Comparison of ENCODE assay signal across 28 mouse cellular contexts in genomic region chr11:44167724-44168500, GRCm38 (mm10).
DNase-seq lines count a peak whose midpoint lies in the region; ATAC-seq and TF ChIP-seq lines count a peak whose summit lies in the region.
"Had no signal": no experiment of that assay in that cellular context is flagged by ENCODE, and none has a peak within 500 bp of the region (broad histone marks: within the 10 kb centered on the region; RNA-seq: fewer than 3 reads in every experiment).

No protein-coding gene starts in this region.

- no peak for TF ChIP-seq EP300 in heart, adult 2 months (IDR thresholded peaks at IDR 0.05; ENCODE audit: insufficient read depth, low read depth, low read length)

- H3K4me3 ChIP-seq in heart, adult 2 months, result no peak overlapping the region
- H3K4me3 ChIP-seq in liver, adult 2 months (ENCODE audit: insufficient read depth, low read depth, low read length), result no peak overlapping the region
- H3K4me3 ChIP-seq in liver, embryonic 11.5 days (ENCODE audit: low read depth, low read length), result no peak overlapping the region
- H3K4me3 ChIP-seq in forebrain, embryonic 11.5 days (ENCODE audit: low read depth, low read length), result no peak overlapping the region
- H3K4me3 ChIP-seq: embryonic facial prominence, embryonic 13.5 days; forebrain, embryonic 10.5 days; kidney, embryonic 15.5 days; layer of hippocampus, adult 2 months; limb, embryonic 13.5 days; liver, embryonic 13.5 days; midbrain, embryonic 13.5 days; neural tube, embryonic 15.5 days had no signal

- no peak overlapping the region for H3K9ac ChIP-seq in heart, adult 2 months (ENCODE audit: low read depth, low read length)
- H3K9ac ChIP-seq in liver, adult 2 months (ENCODE audit: low read depth, low read length), result no peak overlapping the region
- H3K9ac ChIP-seq in liver, embryonic 11.5 days (ENCODE audit: low read depth, low read length), result no peak overlapping the region
- H3K9ac ChIP-seq in forebrain, embryonic 11.5 days (ENCODE audit: low read length), result no peak overlapping the region
- H3K9ac ChIP-seq: embryonic facial prominence, embryonic 13.5 days; forebrain, postnatal 0 days; hindbrain, embryonic 14.5 days; kidney, embryonic 15.5 days; limb, embryonic 13.5 days; liver, embryonic 13.5 days; midbrain, embryonic 13.5 days; neural tube, embryonic 15.5 days had no signal

- no peak for TF ChIP-seq CTCF in heart, adult 2 months (IDR thresholded peaks at IDR 0.05)
- TF ChIP-seq CTCF in liver, adult 2 months (IDR thresholded peaks at IDR 0.05; ENCODE audit: low read depth, low read length), result no peak

- peak overlapping the region; percentile 31 for H3K27ac ChIP-seq in heart, adult 2 months
- no peak overlapping the region for H3K27ac ChIP-seq in liver, adult 2 months (replicated peaks; ENCODE audit: insufficient read depth, low read depth, low read length)
- no peak overlapping the region for H3K27ac ChIP-seq in liver, embryonic 11.5 days (ENCODE audit: low read depth, low read length)
- H3K27ac ChIP-seq in forebrain, embryonic 11.5 days (ENCODE audit: low read depth, low read length), result no peak overlapping the region
- H3K27ac ChIP-seq: embryonic facial prominence, embryonic 13.5 days; forebrain, embryonic 10.5 days; hindbrain, embryonic 14.5 days; kidney, embryonic 15.5 days; layer of hippocampus, adult 2 months; limb, embryonic 13.5 days; liver, embryonic 13.5 days; macrophage; midbrain, embryonic 13.5 days; neural tube, embryonic 15.5 days had no signal

- WGBS in heart, adult 2 months, result 47% methylated on average over 6 of the region's 6 CpGs
- WGBS in liver, adult 2 months, result 52% methylated on average over 6 of the region's 6 CpGs
- 60% methylated on average over 6 of the region's 6 CpGs for WGBS in liver, embryonic 11.5 days
- 79% methylated on average over 6 of the region's 6 CpGs for WGBS in forebrain, embryonic 11.5 days

- no peaks in the 10 kb centered on the region for H3K36me3 ChIP-seq in heart, adult 2 months (ENCODE audit: control insufficient read depth, insufficient read depth, low read length)
- H3K36me3 ChIP-seq in liver, adult 2 months (ENCODE audit: control insufficient read depth, insufficient read depth, low read length), result no peaks in the 10 kb centered on the region
- H3K36me3 ChIP-seq in liver, embryonic 11.5 days (ENCODE audit: control insufficient read depth, insufficient read depth, low read length), result no peaks in the 10 kb centered on the region
- H3K36me3 ChIP-seq in forebrain, embryonic 11.5 days (ENCODE audit: control insufficient read depth, insufficient read depth, low read length), result no peaks in the 10 kb centered on the region
- H3K36me3 ChIP-seq: embryonic facial prominence, embryonic 13.5 days; forebrain, embryonic 10.5 days; kidney, embryonic 15.5 days; limb, embryonic 13.5 days; liver, embryonic 13.5 days; midbrain, embryonic 13.5 days; neural tube, embryonic 15.5 days had no signal

- H3K4me1 ChIP-seq in heart, adult 2 months (ENCODE audit: control insufficient read depth, insufficient read depth, low read length), result no peaks in the 10 kb centered on the region; the same call in 1 of the 2 replicates
- H3K4me1 ChIP-seq in liver, adult 2 months (ENCODE audit: control insufficient read depth, insufficient read depth, low read length), result peaks cover 4% of the 10 kb centered on the region; the same call in 1 of the 2 replicates
- H3K4me1 ChIP-seq in liver, embryonic 11.5 days (replicated peaks; ENCODE audit: control insufficient read depth, insufficient read depth, low read length), result no peaks in the 10 kb centered on the region
- no peaks in the 10 kb centered on the region for H3K4me1 ChIP-seq in forebrain, embryonic 11.5 days (replicated peaks; ENCODE audit: control insufficient read depth, insufficient read depth, low read length)
- H3K4me1 ChIP-seq: embryonic facial prominence, embryonic 13.5 days; forebrain, embryonic 10.5 days; kidney, embryonic 15.5 days; limb, embryonic 13.5 days; liver, embryonic 13.5 days; midbrain, embryonic 13.5 days; neural tube, embryonic 15.5 days had no signal

- intact Hi-C loops in heart, adult 2 months (cut with DNase I), result loop anchor here (2.0 kb wide), 1 partner anchor 27 kb away; no protein-coding TSS in a partner anchor
- intact Hi-C loops in heart, postnatal 25 days (cut with DNase I), result loop anchor here (2.0 kb wide), 1 partner anchor 75 kb away; no protein-coding TSS in a partner anchor
- intact Hi-C loops in heart, postnatal 36 days (cut with DNase I), result no loop called here

- H3K27me3 ChIP-seq in heart, adult 2 months (ENCODE audit: control insufficient read depth, insufficient read depth, low read length), result no peaks in the 10 kb centered on the region
- no peaks in the 10 kb centered on the region for H3K27me3 ChIP-seq in liver, adult 2 months (ENCODE audit: control insufficient read depth, insufficient read depth, low read length)
- no peaks in the 10 kb centered on the region for H3K27me3 ChIP-seq in liver, embryonic 11.5 days (replicated peaks; ENCODE audit: control insufficient read depth, insufficient read depth, low read length)
- H3K27me3 ChIP-seq in forebrain, embryonic 11.5 days (ENCODE audit: control insufficient read depth, insufficient read depth, low read length), result no peaks in the 10 kb centered on the region
- H3K27me3 ChIP-seq: embryonic facial prominence, embryonic 13.5 days; kidney, embryonic 15.5 days; limb, embryonic 13.5 days; liver, embryonic 13.5 days; midbrain, embryonic 13.5 days; neural tube, embryonic 15.5 days had no signal

- no peaks in the 10 kb centered on the region for H3K9me3 ChIP-seq in liver, embryonic 11.5 days (ENCODE audit: control insufficient read depth, low read length)
- no peaks in the 10 kb centered on the region for H3K9me3 ChIP-seq in forebrain, embryonic 11.5 days (ENCODE audit: control insufficient read depth, low read length)
- H3K9me3 ChIP-seq: embryonic facial prominence, embryonic 13.5 days; forebrain, embryonic 10.5 days; kidney, embryonic 15.5 days; limb, embryonic 13.5 days; liver, embryonic 13.5 days; midbrain, embryonic 13.5 days; neural tube, embryonic 15.5 days had no signal

- ATAC-seq in liver, embryonic 11.5 days (replicated peaks; ENCODE audit: low FRiP score), result no peak
- no peak for ATAC-seq in forebrain, embryonic 11.5 days (replicated peaks; ENCODE audit: low FRiP score)
- ATAC-seq: forebrain, postnatal 0 days; intestine, postnatal 0 days; midbrain, embryonic 13.5 days had no signal

- no peaks in the 10 kb centered on the region for H3K79me2 ChIP-seq in heart, adult 2 months (replicated peaks; ENCODE audit: control insufficient read depth, insufficient read depth, low read length)
- no peaks in the 10 kb centered on the region for H3K79me2 ChIP-seq in liver, adult 2 months (ENCODE audit: control insufficient read depth, insufficient read depth, low read length)

- DNase-seq in heart, adult 2 months, result peak in 1 of 2 experiments; percentile 45
- no peak for DNase-seq in heart, postnatal 25 days (ENCODE audit: low spot score)
- peak; percentile 34 for DNase-seq in liver, adult 2 months (ENCODE audit: extremely low read depth, low read depth, low spot score)
- no peak for DNase-seq in liver, embryonic 11.5 days (ENCODE audit: low spot score)
- peak; percentile 54 for DNase-seq in Muller cell, postnatal 12 days (ENCODE audit: inconsistent ontology term)
- DNase-seq in heart, postnatal 36 days, result peak; percentile 3 to 18
- no peak for DNase-seq in forebrain, embryonic 11.5 days (ENCODE audit: low spot score)
- DNase-seq: adrenal gland, postnatal 14 days; cerebellum, adult 11-12 months; cerebellum, adult 9-11 months; embryo, embryonic 11 days; forebrain, postnatal 0 days; kidney, postnatal 36 days; liver, embryonic 13.5 days; lung, adult 18-20 months; retina, postnatal 1 day; right cerebral cortex, postnatal 14 days; thymus, postnatal 4 days had no signal

- no peak for TF ChIP-seq POLR2A in heart, adult 2 months (IDR thresholded peaks at IDR 0.05; ENCODE audit: insufficient read depth, low read depth, low read length)
- TF ChIP-seq POLR2A in liver, adult 2 months (IDR thresholded peaks at IDR 0.05; ENCODE audit: extremely low read depth, insufficient read depth, low read length), result no peak

- H3K4me2 ChIP-seq in liver, embryonic 11.5 days, result no peak overlapping the region
- no peak overlapping the region for H3K4me2 ChIP-seq in forebrain, embryonic 11.5 days (ENCODE audit: low read depth, low read length, severe bottlenecking)
- H3K4me2 ChIP-seq: embryonic facial prominence, embryonic 13.5 days; hindbrain, embryonic 14.5 days; kidney, embryonic 15.5 days; limb, embryonic 13.5 days; liver, embryonic 13.5 days; midbrain, embryonic 13.5 days; neural tube, embryonic 15.5 days had no signal

Comparison
In these comparisons a context has a peak if more than half of its experiments do, and no peak if none do; other contexts are left out.
1. DNase-seq: peak in liver, adult 2 months (single experiment), Muller cell, postnatal 12 days (single experiment) and heart, postnatal 36 days (2 of 2); none in heart, postnatal 25 days (single experiment), liver, embryonic 11.5 days (single experiment) and forebrain, embryonic 11.5 days (single experiment).